ENCODE assay signal across 8 mouse cellular contexts in the genomic region with DNA sequence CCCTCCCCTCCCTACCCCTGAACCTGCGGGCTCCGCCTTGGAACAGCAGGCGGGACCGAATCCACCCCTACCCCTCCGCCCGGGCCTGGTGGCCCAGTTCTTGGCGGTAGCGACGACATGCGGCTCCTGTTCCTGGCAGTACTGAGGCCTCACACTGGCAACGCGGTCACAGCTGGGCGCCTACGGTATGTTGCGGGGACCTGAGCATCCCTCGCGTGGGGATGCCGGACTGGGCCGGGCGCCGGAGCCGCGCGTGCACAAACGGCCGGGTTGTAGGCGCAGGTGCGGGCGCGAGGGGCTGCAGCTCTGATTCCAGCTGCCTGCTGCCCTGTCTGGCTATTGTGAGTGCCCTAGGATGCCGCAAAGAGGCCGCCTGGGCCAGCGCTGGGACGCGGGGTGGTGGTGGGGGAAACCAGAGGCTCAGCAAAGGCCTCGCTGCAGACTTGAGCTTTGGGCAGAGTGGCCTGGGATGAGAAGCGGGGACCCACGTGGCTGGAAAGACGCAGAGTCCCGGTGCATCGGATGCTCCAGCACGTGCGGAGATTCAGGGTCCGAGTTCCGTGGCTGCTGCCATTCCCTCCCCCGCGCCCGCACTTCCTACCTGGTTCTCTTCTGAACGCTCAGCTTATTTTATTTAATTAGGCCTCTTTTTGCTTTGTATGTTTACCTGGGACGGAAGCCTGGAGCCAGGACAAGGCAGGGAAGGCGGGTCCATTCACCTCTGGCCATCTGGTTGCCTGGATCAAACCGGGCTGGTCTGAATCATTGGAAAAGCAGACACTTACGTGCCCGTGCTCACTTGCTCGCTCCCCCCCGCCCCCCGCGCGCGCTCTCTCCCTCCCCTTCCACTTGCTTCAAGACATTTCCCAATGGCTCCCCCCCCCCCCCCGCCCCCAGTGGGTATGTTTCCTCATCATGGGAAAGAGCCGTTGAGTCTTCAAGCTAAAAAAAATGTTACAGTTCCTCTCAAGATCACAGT. TPM values are rescaled to one million over a fixed set of nuclear protein-coding genes. Genes with fewer than 3 reads are reported as not detected.
DNase-seq lines count a peak whose midpoint lies in the region; ATAC-seq and TF ChIP-seq lines count a peak whose summit lies in the region.

A gene (plus strand): TSS at position 96 of the 979 bp plus-strand sequence.
A gene (minus strand): TSS at position 731 of the 979 bp plus-strand sequence.

- peak within 1 kb of the TSS; percentile 71 for H3K4me2 ChIP-seq in heart, embryonic 14.5 days (ENCODE audit: low read length)
- H3K4me2 ChIP-seq in forebrain, postnatal 0 days (ENCODE audit: low read depth) = peak within 1 kb of the TSS; percentile 94
- peak within 1 kb of the TSS; percentile 78 for H3K4me2 ChIP-seq in stomach, embryonic 14.5 days (replicated peaks; ENCODE audit: low read depth, low read length)

- no peaks in the 10 kb centered on the region for H3K9me3 ChIP-seq in heart, embryonic 14.5 days (ENCODE audit: control insufficient read depth, low read length)
- H3K9me3 ChIP-seq in forebrain, postnatal 0 days (ENCODE audit: low read length) = no peaks in the 10 kb centered on the region
- H3K9me3 ChIP-seq in megakaryocyte, embryonic 14.5 days = peaks cover 31% of the 10 kb centered on the region
- H3K9me3 ChIP-seq in stomach, embryonic 14.5 days (ENCODE audit: control insufficient read depth, low read depth, low read length) = no peaks in the 10 kb centered on the region

- TF ChIP-seq CTCF in forebrain, postnatal 0 days (IDR thresholded peaks at IDR 0.05; ENCODE audit: low read depth) = 0 out of 2 replicates have a peak, but pooled peaks have one; percentile 10

- H3K4me3 ChIP-seq in heart, embryonic 14.5 days (ENCODE audit: control insufficient read depth in 1 of 2, insufficient read depth in 1 of 2, low read depth in 1 of 2, low read length in 2 of 2) = peak within 1 kb of the TSS; percentile 36 to 39
- H3K4me3 ChIP-seq in forebrain, postnatal 0 days (ENCODE audit: low read depth, low read length) = peak within 1 kb of the TSS; percentile 63
- peak within 1 kb of the TSS; percentile 79 for H3K4me3 ChIP-seq in megakaryocyte, embryonic 14.5 days (replicated peaks)
- peak within 1 kb of the TSS; percentile 40 for H3K4me3 ChIP-seq in stomach, embryonic 14.5 days (ENCODE audit: low read depth, low read length)

- WGBS in heart, embryonic 14.5 days = under 1% methylated on average over 57 of the region's 62 CpGs
- under 1% methylated on average over 62 of the region's 62 CpGs for WGBS in forebrain, postnatal 0 days
- under 1% methylated on average over 61 of the region's 62 CpGs for WGBS in stomach, embryonic 14.5 days

- no peak for ATAC-seq in heart, embryonic 14.5 days (ENCODE audit: insufficient number of reproducible peaks, insufficient read depth, low FRiP score, low read depth)
- ATAC-seq in forebrain, postnatal 0 days = peak; percentile 83
- ATAC-seq in stomach, embryonic 14.5 days (ENCODE audit: insufficient number of reproducible peaks, insufficient read depth, low FRiP score, low read depth) = peak; percentile 53; the same call in 1 of the 2 replicates
- no peak for ATAC-seq in megakaryocyte-erythroid progenitor cell, adult 5-6 weeks (replicated peaks; ENCODE audit: low FRiP score, low TSS enrichment, poor library complexity, severe bottlenecking)

- H3K9ac ChIP-seq in heart, embryonic 14.5 days (ENCODE audit: low read length) = peak within 1 kb of the TSS; percentile 41; the same call in 1 of the 2 replicates
- H3K9ac ChIP-seq in forebrain, postnatal 0 days = peak within 1 kb of the TSS; percentile 92
- 0 out of 2 replicates have a peak within 1 kb of the TSS, but pooled peaks have one; percentile 28 for H3K9ac ChIP-seq in stomach, embryonic 14.5 days (replicated peaks; ENCODE audit: low read depth, low read length)

- no peak within 1 kb of the TSS for H3K27ac ChIP-seq in heart, embryonic 14.5 days (replicated peaks in 1 of 2; ENCODE audit: control insufficient read depth in 1 of 2, insufficient read depth in 1 of 2, low read depth in 2 of 2, low read length in 2 of 2)
- peak within 1 kb of the TSS; percentile 45; the same call in 1 of the 2 replicates for H3K27ac ChIP-seq in forebrain, postnatal 0 days (ENCODE audit: low read depth, low read length)
- H3K27ac ChIP-seq in stomach, embryonic 14.5 days (ENCODE audit: low read length) = no peak within 1 kb of the TSS

- H3K4me1 ChIP-seq in heart, embryonic 14.5 days (ENCODE audit: control insufficient read depth in 2 of 2, insufficient read depth in 2 of 2, low read length in 2 of 2) = peaks cover 3 to 7% of the 10 kb centered on the region in 2 experiments; a peak in 3 of 4 replicates
- H3K4me1 ChIP-seq in forebrain, postnatal 0 days (ENCODE audit: insufficient read depth) = peaks cover 4% of the 10 kb centered on the region; the same call in 1 of the 2 replicates
- H3K4me1 ChIP-seq in megakaryocyte, embryonic 14.5 days = peaks cover 7% of the 10 kb centered on the region; the same call in 1 of the 2 replicates
- H3K4me1 ChIP-seq in stomach, embryonic 14.5 days (ENCODE audit: control insufficient read depth, insufficient read depth, low read length) = no peaks in the 10 kb centered on the region

- DNase-seq in heart, adult 18-20 months = no peak
- DNase-seq in cerebellum, adult 18-20 months = peak; percentile 67 to 68
- DNase-seq in forebrain, postnatal 0 days = peak; percentile 59
- peak; percentile 36 to 54 for DNase-seq in kidney, postnatal 4 days

- H3K36me3 ChIP-seq in heart, embryonic 14.5 days (ENCODE audit: control insufficient read depth, insufficient read depth, low read length) = no peaks in the 10 kb centered on the region
- H3K36me3 ChIP-seq in forebrain, postnatal 0 days (ENCODE audit: insufficient read depth) = no peaks in the 10 kb centered on the region
- no peaks in the 10 kb centered on the region for H3K36me3 ChIP-seq in megakaryocyte, embryonic 14.5 days (replicated peaks; ENCODE audit: low read length)
- no peaks in the 10 kb centered on the region for H3K36me3 ChIP-seq in stomach, embryonic 14.5 days (ENCODE audit: control insufficient read depth, insufficient read depth, low read length)

- H3K27me3 ChIP-seq in heart, embryonic 14.5 days (ENCODE audit: control insufficient read depth, insufficient read depth, low read length) = peaks cover 36% of the 10 kb centered on the region
- no peaks in the 10 kb centered on the region for H3K27me3 ChIP-seq in forebrain, postnatal 0 days (ENCODE audit: insufficient read depth, low read length)
- H3K27me3 ChIP-seq in megakaryocyte, embryonic 14.5 days (replicated peaks) = peaks cover 36% of the 10 kb centered on the region
- no peaks in the 10 kb centered on the region for H3K27me3 ChIP-seq in stomach, embryonic 14.5 days (ENCODE audit: control insufficient read depth, insufficient read depth, low read length)

RNA-seq across cellular contexts. Expression of the first gene that starts in this region (rescaled TPM):
- not detected in 2 replicates for polyA plus RNA-seq in heart, embryonic 14.5 days (2014; fragmentation: Nextera tagmentation; extraction: Ambion mirVana)
- total RNA-seq in heart, adult 18-20 months (2021) = not detected
- total RNA-seq in forebrain, postnatal 0 days (2014; rRNA removed) = 10.5 and 12.0 TPM in 2 replicates
- 1.0 and 1.1 TPM in 2 replicates for polyA plus RNA-seq in forebrain, postnatal 0 days (2015; fragmentation: Nextera tagmentation; extraction: Ambion mirVana)
- polyA plus RNA-seq in megakaryocyte, embryonic 14.5 days (2012; ENCODE audit: insufficient read depth, low replicate concordance) = 0.17 TPM in 1 of 2 replicates, not detected in the other
- polyA plus RNA-seq in stomach, embryonic 14.5 days (2014; fragmentation: Nextera tagmentation; extraction: Ambion mirVana) = 0.33 and 0.52 TPM in 2 replicates
- total RNA-seq in megakaryocyte-erythroid progenitor cell, adult 5-6 weeks (2014; fragmentation: Nextera tagmentation) = not detected in 2 replicates
- not detected in 2 replicates for total RNA-seq in megakaryocyte-erythroid progenitor cell, adult 5-6 weeks (2017)

RNA-seq across cellular contexts. Expression of the second gene that starts in this region (rescaled TPM):
- 14.2 and 14.8 TPM in 2 replicates for polyA plus RNA-seq in heart, embryonic 14.5 days (2014; fragmentation: Nextera tagmentation; extraction: Ambion mirVana)
- 10 to 100 TPM; 16.5 to 17.4 TPM for total RNA-seq in heart, adult 18-20 months (2021)
- total RNA-seq in forebrain, postnatal 0 days (2014; rRNA removed) = 28.7 and 30.5 TPM in 2 replicates
- 20.5 and 21.0 TPM in 2 replicates for polyA plus RNA-seq in forebrain, postnatal 0 days (2015; fragmentation: Nextera tagmentation; extraction: Ambion mirVana)
- polyA plus RNA-seq in megakaryocyte, embryonic 14.5 days (2012; ENCODE audit: insufficient read depth, low replicate concordance) = 7.9 and 11.9 TPM in 2 replicates
- 17.9 and 19.2 TPM in 2 replicates for polyA plus RNA-seq in stomach, embryonic 14.5 days (2014; fragmentation: Nextera tagmentation; extraction: Ambion mirVana)
- 18.2 and 26.6 TPM in 2 replicates for total RNA-seq in megakaryocyte-erythroid progenitor cell, adult 5-6 weeks (2014; fragmentation: Nextera tagmentation)
- total RNA-seq in megakaryocyte-erythroid progenitor cell, adult 5-6 weeks (2017) = 12.9 and 13.1 TPM in 2 replicates

Comparison
In these comparisons a context has a peak if more than half of its experiments do, and no peak if none do; other contexts are left out.
1. RNA of the first gene that starts in this region (total RNA-seq): 10.5 to 12.0 TPM in forebrain, postnatal 0 days; not detected in heart, adult 18-20 months and not detected in megakaryocyte-erythroid progenitor cell, adult 5-6 weeks; every median in the first group is over 10 times any median in the second.
2. ATAC-seq: peak in forebrain, postnatal 0 days (single experiment) and stomach, embryonic 14.5 days (single experiment); none in heart, embryonic 14.5 days (single experiment) and megakaryocyte-erythroid progenitor cell, adult 5-6 weeks (single experiment).
3. H3K9ac ChIP-seq: peak in every context shown above with its lines; median percentile 92 in forebrain, postnatal 0 days; 41 in heart, embryonic 14.5 days; 28 in stomach, embryonic 14.5 days.
4. DNase-seq: peak in cerebellum, adult 18-20 months (2 of 2), forebrain, postnatal 0 days (single experiment) and kidney, postnatal 4 days (2 of 2); none in heart, adult 18-20 months (0 of 2).
5. Peak in every context shown above with its lines, with median percentiles within 50 percentile points of each other: H3K4me2 ChIP-seq and H3K4me3 ChIP-seq.